In genomic region chr14:99586029-99586428, GRCm38 (mm10) we compare ENCODE assay signal across 17 mouse cellular contexts.
"Had no signal": no experiment of that assay in that cellular context is flagged by ENCODE, and none has a peak within 500 bp of the region (broad histone marks: within the 10 kb centered on the region; RNA-seq: fewer than 3 reads in every experiment).

No protein-coding gene starts in this region.

- H3K27ac ChIP-seq: lung, embryonic 15.5 days; macrophage; midbrain, embryonic 13.5 days; midbrain, embryonic 15.5 days; neural tube, embryonic 12.5 days had no signal

- H3K9me3 ChIP-seq: lung, embryonic 15.5 days; midbrain, embryonic 13.5 days; midbrain, embryonic 15.5 days; neural tube, embryonic 12.5 days had no signal

- H3K36me3 ChIP-seq: lung, embryonic 15.5 days; midbrain, embryonic 13.5 days; midbrain, embryonic 15.5 days; neural tube, embryonic 12.5 days had no signal

- H3K4me3 ChIP-seq: lung, embryonic 15.5 days; megakaryocyte, embryonic 14.5 days; midbrain, embryonic 13.5 days; midbrain, embryonic 15.5 days; neural tube, embryonic 12.5 days had no signal

- DNase-seq: liver, postnatal 0 days; lung, adult 2 months; lung, postnatal 14 days; lung, postnatal 36 days; right cerebral cortex, postnatal 14 days; spleen, adult 18-20 months; thymus, adult 2 months; thymus, postnatal 25 days; thymus, postnatal 4 days had no signal

- H3K9ac ChIP-seq: liver, postnatal 0 days; lung, embryonic 15.5 days; midbrain, embryonic 13.5 days; midbrain, embryonic 15.5 days; neural tube, embryonic 12.5 days had no signal

- H3K4me2 ChIP-seq: lung, embryonic 15.5 days; midbrain, embryonic 11.5 days; midbrain, embryonic 13.5 days; midbrain, embryonic 15.5 days; neural tube, embryonic 12.5 days had no signal

- H3K27me3 ChIP-seq: lung, embryonic 15.5 days; midbrain, embryonic 13.5 days; midbrain, embryonic 15.5 days; neural tube, embryonic 12.5 days had no signal

- ATAC-seq: liver, postnatal 0 days; lung, postnatal 0 days; midbrain, embryonic 13.5 days; midbrain, embryonic 15.5 days had no signal

- H3K4me1 ChIP-seq: megakaryocyte, embryonic 14.5 days; midbrain, embryonic 15.5 days had no signal
